Mouse (Mus musculus): Measurements from ENCODE around the gene Ctnna3. TPM values are rescaled to one million over a fixed set of nuclear protein-coding genes. Genes with fewer than 3 reads are reported as not detected.
"Not testable (repeated sequence)": the region's sequence is repeated elsewhere in the genome, so short reads cannot be mapped to it uniquely, and the experiment has no call there.

Gene Ctnna3
- total RNA-seq (2021), result 10 to 100 TPM; 81.4 to 88.7 TPM

DNA sequence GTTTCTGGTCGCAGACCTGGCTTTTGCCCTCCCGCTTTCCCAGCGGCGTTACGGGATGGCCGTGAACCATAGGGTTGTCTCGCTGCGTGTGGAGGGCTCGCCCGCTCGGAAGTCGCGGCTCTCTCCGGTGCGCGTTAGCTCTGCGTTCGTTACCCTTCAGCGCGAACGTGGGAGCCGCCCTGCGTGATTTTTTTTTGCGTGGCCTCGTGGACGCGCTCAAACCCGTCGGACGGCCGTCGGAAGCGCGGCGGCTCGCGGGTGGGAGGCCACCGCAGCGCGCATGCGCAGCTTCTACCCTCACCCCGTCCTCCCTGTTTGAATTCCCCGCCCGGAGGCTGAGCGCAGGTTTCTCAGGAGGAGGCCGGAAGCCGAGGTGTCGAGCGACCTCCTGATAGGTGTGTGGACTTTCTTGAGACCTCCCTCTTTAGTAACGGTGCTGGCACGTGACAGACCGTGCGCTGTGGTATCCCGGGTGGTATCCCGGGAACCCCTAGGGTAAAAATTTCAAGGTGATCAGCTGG is at the start of gene Ctnna3:
Ctnna3 (plus strand) TSS at position 314 of the 521 bp plus-strand sequence.
- peak; percentile 89 for DNase-seq

DNA sequence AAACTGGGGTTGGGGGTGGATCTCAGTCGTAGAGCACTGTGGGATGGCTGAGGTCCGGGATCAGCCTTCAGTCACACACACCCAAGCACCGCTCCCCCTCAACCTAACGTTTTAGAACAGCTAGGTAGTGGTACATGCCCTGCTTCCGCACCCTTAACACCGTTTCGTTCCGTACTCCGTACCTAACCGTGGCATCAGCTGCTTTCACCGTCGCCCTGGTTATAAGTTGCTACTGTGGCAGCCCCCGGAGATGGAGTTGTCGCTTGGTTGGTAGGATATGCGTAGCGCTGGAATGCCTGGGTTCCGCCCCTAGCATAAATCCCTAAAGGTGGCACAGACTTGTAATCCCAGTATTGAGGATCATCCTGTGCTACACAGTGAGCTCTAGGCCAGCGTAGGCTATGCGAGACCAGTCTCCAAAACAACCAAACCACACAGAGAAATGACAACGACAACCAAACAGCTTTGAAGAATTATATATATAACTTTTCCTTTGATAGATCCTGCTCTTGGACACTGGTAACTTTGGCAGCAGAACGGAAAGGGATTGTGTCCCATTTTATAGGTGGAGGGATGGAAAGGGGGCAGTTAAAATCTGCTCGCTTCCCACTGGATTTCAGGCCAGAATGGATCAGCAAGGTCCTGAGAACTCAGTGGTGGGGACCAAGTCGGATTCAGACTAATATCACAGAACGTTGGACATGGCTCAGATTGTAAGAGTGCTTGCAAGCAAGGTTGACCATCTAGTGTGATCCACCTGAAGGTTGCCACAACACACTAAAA is 48.2 kb upstream of the Ctnna3 start, which contains the start of gene Sirt1:
Sirt1 (minus strand) TSS at position 207 of the 783 bp plus-strand sequence.
- DNase-seq, result no peak

DNA sequence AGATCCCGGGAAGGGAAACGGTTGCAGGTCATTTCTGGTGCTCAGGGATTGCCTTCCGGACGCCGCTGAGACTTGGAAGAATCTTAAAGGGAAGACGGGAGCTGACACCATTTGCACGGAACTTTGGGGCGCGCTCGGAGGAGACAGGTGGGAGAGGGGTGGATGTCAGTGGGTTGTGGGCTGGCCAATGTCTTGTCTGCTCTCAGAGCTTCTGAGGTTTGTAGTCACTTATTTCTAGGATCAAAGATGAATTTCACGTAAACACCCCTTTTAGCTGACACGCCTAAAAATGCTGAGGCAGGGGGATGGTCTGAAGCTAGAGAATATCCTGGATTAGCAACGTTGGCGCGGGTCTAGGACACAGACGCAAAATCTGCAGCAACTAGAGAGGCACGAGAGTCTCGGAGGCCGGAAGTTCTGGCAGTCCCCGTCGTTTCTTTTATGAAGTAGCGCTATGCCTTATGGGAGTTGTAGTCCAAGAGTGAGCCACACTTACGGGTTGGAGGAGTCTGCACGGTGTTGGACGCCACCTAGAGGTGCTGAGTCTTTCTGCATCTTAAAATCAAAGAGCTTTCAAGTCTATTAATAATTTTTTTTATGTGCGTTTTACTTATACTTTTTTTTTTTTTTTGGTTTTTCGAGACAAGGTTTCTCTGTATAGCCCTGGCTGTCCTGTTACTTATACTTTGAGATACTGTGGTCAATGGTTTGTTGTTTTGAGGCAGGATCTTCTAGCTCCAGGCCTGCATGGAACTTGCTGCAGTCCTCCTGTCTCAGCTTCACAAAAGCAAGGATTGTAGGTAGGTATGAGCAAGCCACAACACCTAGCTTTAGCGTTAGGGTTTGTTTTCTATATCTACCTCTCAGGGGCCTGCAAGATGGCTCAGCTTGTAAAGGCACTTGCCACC is 47.3 kb upstream of the Ctnna3 start, which contains the start of gene Dnajc12:
Dnajc12 (plus strand) TSS at position 72 of the 908 bp plus-strand sequence.
- peak; percentile 82 for DNase-seq

DNA sequence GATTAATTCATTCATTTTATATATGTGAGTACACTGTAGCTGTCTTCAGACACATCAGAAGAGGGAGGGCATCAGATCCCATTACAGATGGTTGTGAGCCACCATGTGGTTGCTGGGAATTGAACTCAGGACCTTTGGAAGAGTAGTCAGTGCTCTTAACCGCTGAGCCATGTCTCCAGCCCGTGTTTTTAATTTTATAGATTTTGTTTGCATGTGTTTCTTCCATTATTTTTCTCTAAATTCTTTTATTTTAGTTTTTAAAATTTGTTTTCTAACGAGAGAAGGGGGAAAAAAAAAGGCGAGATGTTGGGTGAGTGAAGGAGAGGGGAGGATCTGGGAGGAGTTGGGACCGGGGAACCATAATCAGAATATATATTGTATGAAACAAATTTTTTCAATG is 44.0 kb upstream of the Ctnna3 start:
- DNase-seq, result not testable (repeated sequence)

DNA sequence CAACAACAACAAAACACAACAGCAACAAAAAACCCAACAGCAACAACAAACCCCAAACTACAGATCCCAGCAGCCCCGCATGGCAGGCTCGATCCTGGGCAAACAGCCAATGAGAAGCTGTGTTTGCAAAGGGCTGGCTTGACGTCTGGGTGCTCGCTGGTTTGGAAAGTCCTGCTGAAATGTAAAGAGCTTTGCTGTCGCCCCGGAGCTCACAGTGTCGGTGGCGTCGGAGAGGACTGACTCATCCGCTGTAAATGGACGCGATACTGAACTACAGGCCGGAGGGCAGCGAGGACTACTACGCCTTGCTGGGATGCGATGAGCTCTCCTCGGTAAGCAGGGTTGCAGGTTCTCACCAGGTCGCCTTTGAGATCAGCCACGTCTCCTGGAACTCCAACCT is 43.5 kb upstream of the Ctnna3 start:
- peak; percentile 88 for DNase-seq

DNA sequence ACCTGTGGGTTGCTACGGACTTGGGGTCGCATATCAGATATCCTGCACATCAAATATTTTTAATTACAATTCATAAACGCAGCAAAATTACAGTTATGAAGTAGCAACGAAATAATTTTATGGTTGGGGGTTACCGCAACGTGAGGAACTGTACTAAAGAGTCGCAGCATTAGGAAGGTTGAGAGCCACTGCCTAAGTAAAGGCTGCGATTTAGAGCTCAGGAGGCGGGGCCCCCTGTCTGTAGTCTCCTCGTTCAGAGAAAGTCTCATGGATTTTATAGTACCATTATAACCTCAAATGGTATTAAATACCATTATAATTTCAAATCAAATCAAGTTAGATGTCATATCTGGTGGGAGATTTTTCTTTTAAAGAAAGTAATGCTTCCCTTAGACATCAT is 42.9 kb upstream of the Ctnna3 start:
- no peak for DNase-seq

DNA sequence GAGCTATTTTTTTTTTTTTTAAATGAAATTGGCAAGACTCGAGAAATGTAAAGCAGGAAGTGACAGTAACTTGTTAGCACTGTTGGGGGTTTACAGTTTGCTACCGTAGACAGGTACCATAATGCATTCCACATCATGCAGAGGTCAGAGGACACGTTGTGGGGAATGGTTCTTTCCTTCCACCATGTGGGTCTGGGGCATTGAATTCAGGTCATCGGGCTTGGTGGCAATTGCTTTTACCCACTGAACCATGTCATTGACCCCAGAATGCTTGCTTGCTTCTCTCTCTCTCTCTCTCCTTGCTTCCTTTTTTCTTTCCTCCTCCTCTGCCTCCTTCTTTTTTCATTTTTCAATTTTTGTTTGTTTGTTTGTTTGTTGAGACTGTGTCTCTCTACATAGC is 41.0 kb upstream of the Ctnna3 start:
- DNase-seq, result no peak

DNA sequence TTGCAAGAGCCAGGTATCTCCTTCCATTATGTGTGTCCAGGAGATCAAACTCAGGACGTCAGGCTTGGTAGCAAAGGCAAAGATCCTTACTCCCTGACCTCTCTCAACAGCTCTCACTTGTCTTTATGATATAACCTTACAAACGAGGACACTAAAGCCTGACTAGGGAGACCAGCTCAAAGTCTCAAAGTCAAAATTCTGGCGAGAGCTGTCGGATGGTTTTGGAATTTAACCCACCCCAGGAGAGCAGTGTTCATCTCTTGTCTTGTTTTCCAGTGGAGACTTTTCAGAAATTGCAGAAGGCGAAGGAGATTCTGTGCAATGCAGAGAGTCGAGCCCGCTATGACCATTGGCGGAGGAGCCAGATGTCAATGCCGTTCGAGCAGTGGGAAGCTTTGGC is 32.9 kb upstream of the Ctnna3 start:
- DNase-seq, result no peak

DNA sequence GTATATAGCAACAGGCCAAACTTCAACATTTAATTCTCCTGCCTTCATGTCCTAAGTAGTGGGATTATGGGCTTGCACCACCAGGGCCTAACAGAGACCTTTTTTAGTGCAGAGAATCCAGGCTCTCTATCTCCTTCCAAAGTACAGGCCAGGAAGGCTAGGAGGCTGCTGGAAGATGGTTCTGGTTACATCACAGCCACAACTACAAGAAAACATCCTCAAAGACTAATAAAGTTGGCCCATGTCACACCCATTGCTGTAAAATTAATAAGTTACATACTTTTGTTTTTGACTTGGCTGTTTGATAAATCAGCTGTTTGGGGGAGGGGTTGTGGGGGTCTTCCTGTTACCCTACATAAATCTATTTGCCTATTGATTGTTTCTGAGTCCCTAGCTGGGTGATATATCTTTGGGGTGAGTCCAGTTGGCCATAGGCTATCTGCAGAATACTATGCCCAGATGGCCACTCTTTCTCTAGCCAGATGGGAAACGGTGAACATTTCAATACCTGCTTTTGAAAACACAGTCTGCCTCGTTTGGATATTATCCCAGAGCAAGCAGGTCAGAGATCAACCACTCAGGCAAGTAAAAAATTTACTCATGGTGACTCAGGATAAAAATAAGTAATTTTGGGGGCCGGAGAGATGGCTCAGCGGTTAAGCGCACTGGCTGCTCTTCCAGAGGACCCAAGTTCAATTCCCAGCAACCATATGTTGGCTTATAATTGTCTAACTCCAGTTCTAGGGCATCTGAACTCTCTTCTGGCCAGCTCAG is 27.0 kb upstream of the Ctnna3 start:
- DNase-seq, result no peak

DNA sequence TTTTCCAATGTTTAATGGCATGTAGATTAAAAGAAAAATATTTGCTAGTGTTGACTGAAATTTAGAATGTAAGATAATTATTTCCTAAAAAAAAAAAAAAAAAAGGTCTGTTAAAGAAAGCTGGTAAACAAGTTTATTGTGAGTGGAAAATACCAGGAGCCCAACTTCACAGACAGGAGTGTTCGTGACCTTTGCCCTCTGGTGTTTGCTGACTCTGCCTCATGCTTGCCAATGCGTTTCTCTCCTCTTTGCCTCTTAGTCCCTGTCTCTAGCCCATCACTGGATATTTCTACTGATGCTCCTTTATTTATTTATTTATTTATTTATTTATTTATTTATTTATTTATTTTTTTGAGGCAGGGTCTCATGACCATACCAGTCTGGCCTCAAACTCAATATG is 26.3 kb upstream of the Ctnna3 start:
- no peak for DNase-seq

DNA sequence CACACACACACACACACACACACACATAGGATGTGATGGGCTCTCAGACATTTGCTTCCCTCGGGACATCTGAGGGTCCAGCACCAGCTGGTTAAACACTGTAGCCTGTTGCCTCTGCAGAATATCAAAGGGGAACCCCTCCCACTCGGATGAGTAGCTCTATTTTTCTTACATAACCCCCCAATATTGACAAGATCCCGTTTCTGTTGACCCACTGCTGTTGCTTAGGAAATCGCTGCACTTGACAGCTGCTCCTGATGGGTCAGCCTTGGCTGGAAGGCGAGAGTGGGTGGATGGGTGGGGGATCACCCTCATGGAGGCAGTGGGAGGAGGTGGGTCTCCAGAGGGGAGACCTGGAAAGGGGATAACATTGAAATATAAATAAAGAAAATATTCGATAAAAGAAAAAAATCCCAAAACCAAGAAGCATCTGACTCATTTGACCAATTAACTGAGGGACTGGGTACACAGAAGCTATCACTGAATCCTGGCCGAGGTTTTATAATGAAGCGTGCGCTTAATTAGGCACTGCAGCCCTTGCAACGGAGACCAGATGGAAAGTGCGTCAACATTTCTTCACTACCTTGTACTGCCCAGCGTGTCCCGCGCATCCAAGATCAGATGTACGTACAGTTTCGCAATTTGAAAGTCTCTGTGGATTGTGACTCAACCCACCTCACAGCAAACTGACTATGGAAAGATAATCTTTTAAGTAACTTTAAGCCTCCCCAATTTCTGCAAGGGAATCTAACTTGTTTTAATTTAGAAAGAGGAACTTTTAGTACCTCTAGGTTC is 19.5 kb upstream of the Ctnna3 start:
- DNase-seq, result no peak

DNA sequence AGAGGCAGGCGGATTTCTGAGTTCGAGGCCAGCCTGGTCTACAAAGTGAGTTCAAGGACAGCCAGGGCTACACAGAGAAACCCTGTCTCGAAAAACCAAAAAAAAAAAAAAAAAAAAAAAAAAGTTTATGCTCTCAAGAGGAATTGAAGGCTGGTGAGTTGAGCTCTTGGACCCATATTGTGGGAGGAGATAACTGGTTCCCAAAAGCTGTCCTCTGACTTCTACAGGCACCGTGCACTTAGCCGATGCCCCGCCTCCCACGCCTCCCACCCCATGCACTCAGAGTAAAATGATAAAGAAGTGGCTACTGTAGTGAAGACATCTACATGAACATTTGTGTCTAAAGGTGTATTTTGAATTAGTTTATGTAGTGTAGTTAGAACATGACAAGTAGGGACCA is 18.2 kb upstream of the Ctnna3 start:
- DNase-seq, result not testable (repeated sequence)

DNA sequence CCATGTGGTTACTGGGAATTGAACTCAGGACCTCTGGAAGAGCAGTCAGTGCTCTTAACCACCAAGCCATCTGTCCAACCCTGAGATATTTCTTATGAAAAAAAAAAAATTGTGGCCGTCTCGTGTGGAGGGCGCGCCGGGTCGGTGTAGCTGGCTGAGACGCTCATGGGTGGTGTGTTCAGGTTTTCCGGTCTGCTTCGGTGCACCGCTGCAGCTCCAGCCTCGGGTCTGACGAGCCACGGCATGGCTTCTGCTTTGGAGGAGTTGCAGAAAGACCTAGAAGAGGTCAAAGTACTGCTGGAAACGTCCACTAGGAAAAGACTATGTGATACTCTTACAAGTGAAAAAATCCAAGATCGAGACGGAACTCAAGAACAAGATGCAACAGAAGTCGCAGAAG is 17.1 kb upstream of the Ctnna3 start:
- no peak for DNase-seq

DNA sequence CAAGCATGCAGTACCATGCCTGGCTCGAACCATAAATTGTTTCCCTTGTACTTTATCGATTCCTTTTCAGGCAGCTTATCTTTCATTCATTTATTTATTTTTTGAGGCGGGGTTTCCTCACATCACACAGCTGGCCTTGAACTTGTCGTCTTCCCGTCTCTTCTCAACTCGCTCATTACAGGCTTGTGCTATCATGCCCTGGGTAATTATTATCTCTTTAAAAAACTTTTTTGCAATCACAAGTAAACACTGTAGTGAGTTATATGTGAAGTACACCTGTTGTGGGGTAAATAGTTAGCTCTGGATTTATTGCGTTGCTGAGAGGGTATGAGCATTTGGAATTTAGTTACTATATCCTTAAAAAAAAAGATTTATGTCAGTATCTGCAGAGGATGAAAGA is 14.6 kb upstream of the Ctnna3 start:
- DNase-seq, result no peak

DNA sequence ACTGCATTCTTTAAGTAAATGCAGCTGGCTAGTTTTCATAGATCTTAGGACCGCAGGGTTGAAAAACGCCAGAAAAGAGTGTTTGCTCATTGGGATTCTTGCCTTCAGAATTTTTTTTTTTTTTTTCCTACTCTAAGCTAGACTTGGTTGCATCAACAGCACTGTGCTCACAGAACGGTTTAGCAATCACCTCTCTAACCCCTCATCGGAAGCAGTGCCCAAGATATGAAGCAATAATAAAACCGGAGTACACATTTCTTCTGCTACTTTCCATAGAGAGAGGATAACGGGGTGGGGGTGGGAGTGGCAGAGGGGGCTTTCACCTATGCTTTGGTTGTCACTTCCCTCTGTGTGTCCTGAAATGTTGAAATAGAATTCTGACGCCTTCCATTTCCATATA is 14.0 kb upstream of the Ctnna3 start:
- DNase-seq, result no peak

DNA sequence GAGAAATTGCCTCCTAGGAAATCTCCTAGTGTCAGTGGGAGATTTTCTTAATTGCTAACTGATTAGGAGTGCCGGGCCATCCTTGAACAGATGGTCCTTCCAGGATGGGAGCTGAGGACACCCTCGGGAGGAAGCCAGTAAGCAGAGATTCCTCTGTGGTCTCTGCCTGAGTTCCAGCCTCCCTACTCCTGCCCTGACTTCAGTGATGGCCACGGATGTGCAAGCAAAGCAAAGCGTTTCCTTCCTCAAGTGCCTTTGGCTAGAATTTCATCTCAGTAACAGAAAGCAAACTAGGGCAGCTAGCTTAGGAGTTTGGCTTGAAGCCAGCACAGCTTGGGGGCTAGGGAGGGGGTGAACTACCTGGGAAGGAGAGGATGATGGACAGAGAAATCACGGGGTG is 12.8 kb upstream of the Ctnna3 start:
- DNase-seq, result no peak

DNA sequence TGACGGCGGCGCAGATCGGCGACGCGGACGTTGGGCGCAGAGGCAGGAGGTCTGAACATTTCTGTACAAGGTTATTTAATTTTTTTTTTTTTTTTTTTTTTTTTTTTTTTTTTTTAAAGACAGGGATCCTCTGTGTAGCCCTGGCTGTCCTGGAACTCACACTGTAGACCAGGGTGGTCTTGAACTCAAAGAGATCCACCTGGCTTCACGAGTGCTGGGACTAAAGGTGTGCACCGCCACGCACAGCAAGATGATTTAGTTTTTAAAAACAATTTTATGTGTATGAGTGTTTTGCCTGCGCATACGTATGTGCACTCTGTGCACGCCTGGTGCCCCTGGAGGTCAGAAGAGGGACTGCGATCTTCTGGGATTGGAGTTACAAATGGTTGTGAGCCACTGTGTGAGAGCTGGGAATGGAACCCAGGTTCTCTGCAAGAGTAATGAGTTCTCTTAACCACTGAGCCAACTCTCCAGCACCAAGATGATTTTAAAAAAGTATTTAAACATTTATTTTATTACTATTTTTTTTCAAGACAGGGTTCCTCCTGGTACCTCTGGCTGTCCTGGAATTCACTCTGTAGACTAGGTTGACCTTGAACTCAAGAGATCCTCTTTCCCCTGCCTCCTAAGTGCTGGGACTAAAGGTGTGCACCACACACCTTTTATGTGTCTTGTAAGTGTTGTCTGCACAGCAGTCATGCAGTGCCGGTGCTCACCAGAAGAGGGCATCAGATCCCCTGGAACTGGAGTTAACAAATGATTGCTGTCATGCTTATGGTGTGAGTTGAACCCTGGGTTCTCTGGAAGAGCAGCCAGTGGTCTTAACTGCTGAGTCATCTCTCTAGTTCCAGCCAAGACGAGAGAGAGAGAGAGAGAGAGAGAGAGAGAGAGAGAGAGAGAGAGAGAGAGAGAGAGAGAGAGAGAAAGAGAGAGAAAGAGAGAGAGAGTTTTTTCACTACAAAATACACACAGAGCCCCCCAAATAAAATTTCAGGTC is 7.9 kb upstream of the Ctnna3 start, which contains the start of gene Gm7075:
Gm7075 (minus strand) TSS at position 51 of the 997 bp plus-strand sequence.
- DNase-seq, result peak; percentile 72

DNA sequence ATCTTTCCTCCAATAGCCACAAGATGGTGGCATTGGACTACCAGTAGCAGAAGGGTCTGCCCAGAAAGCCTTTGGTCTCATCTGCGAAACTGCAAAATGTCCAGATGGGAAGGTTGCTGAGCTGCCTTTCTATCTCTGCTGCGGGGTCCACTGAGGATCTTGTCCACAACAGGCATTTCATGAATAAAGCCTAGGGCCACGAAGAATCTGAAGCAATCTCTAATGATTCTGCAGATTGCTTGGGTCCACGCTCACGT is 7.2 kb upstream of the Ctnna3 start:
- DNase-seq, result peak; percentile 23

DNA sequence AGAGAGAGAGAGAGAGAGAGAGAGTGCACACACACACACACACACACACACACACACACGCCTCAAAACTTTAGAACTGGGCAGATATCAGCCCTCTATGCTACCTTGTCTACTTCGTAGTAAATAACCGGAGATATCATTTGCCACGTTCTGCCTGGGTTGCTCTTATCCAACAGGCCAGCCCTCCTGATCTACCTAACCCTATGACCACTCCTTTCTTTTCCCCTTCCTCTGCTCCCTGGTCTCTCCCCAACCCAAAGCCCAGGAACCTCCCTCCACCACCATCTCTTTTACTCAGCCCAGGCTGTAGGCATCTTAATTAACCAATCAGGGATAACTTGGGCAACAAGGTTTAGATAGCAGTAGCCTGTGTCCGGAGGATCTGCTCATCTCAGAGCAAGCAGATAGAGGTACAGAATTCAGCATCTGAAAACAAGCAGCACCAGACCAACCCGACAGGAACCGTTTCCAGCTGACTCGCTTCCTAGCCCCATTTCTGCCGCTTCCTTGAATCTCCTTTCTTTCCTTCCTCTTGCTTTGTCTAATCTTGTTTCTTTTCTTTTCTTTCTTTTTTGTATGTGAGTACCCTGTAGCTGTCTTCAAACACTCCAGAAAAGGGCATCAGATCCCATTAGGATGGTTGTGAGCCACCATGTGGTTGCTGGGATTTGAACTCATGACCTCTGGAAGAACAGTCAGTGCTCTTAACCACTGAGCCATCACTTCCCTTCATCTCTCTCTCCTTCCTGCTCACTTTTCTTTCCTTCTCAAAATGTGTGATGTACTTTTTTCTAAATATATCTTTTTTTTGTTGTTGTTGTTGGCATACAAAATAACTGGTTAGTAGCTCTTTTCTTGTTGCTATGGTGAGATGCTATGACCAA is 6.1 kb upstream of the Ctnna3 start:
- DNase-seq, result no peak

DNA sequence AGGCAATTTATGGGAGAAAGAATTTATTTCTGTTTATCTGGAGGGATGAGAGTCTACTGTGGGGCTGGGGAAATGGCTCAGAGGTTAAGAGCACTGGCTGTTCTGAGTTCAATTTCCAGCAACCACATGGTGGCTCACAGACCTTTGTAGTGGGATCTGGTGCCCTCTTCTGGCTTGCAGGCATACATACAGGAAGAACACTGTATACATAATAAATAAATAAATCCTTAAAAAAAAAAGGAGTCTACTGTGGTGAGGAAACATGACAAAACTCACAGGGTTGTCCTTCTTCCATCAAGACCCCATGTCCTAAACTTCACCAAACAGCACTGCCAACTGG is 5.5 kb upstream of the Ctnna3 start:
- peak; percentile 44 for DNase-seq

Measured in heart, postnatal 4 days (tissue).